Mouse (Mus musculus): Measurements from ENCODE around the gene Klhdc3. TPM values are rescaled to one million over a fixed set of nuclear protein-coding genes. Genes with fewer than 3 reads are reported as not detected.
A peak's percentile ranks its signal among the peaks of the same experiment; 100 is the strongest.

Klhdc3 gene
- polyA plus RNA-seq, 1 experiment from 2014 or later, result 187 TPM

GRCm38 (mm10) chr17:46699245-46699644 lies 18.5 kb upstream of the Klhdc3 start:
- Histone ChIP-seq H3K27ac (replicated peaks) (no peak overlapping the region), H3K9ac (replicated peaks) (no peak overlapping the region), H3K4me3 (no peak overlapping the region), H3K4me2 (replicated peaks) (no peak overlapping the region), H3K27me3 (no peaks in the 10 kb centered on the region), H3K9me3 (no peaks in the 10 kb centered on the region), H3K36me3 (peaks cover 8% of the 10 kb centered on the region; the same call in 1 of the 2 replicates), H3K4me1 (peaks cover 32% of the 10 kb centered on the region)
- WGBS, result 92% methylated on average over 5 of the region's 5 CpGs
- ATAC-seq (replicated peaks), result no peak

- H3K4me1 ChIP-seq, result peaks cover 26% of the 10 kb centered on the region
- H3K4me3 ChIP-seq, result no peak overlapping the region
- H3K36me3 ChIP-seq, result peaks cover 8% of the 10 kb centered on the region; the same call in 1 of the 2 replicates
- H3K27me3 ChIP-seq, result no peaks in the 10 kb centered on the region
- no peak overlapping the region for H3K9ac ChIP-seq (replicated peaks)
- 93% methylated on average over 6 of the region's 6 CpGs for WGBS
- no peak for ATAC-seq (replicated peaks)
- no peak overlapping the region for H3K27ac ChIP-seq (replicated peaks)
- no peak overlapping the region for H3K4me2 ChIP-seq (replicated peaks)
- no peaks in the 10 kb centered on the region for H3K9me3 ChIP-seq
Measured at GRCm38 (mm10) chr17:46698515-46698914, 17.8 kb upstream of the Klhdc3 start.

DNA sequence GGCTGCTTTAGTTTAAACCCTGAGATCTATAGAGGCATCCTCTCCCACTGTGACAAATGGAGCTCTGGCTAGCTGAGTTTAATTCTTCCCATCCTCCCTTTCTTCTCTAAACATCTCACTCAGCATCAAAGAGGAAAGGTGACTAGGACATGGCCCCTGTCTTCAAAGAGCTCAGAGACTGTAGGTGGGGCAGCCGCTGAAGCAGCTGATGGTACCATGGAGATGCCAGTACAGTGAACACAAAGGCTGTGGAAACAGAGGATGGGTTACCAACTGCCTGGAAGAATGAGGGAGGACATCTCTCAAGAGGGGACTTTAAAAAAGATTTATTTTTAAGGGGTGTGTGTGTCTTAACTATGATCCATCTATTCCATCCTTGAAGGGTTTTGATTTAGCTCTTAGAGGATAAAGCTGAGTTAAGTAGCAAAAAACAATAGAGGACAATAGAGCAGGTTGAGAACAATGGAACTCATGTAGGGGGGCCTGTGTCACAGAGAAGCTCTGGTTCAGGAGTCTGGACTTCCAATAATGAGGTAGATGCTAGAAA lies 13.9 kb upstream of the Klhdc3 start:
- H3K27ac ChIP-seq (replicated peaks), result no peak overlapping the region
- H3K27me3 ChIP-seq, result no peaks in the 10 kb centered on the region
- no peak for ATAC-seq (replicated peaks)
- H3K4me2 ChIP-seq (replicated peaks), result no peak overlapping the region
- H3K4me1 ChIP-seq, result no peaks in the 10 kb centered on the region
- H3K9me3 ChIP-seq, result no peaks in the 10 kb centered on the region
- peaks cover 8% of the 10 kb centered on the region; the same call in 1 of the 2 replicates for H3K36me3 ChIP-seq
- H3K9ac ChIP-seq (replicated peaks), result no peak overlapping the region
- H3K4me3 ChIP-seq, result no peak overlapping the region
- 78% methylated on average over 1 of the region's 1 CpGs for WGBS

DNA sequence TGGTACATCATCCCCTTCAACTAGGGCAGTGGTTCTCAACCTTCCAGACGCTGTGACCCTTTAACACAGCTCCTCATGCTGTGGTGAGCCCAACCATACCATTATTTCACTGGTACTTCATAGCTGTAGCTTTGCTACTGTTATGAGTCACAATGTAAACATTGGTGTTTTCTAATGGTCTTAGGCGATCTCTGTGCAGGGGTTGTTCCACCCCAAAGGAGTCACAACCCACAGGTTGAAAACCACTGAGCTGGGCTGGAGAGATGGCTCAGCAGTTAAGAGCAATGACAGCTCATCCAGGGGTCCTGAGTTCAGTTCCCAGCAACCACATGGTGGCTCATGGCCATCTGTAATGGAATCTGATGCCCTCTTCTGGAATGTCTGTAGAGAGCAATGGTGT lies 10.7 kb upstream of the Klhdc3 start:
- Histone ChIP-seq H3K4me1 (no peaks in the 10 kb centered on the region), H3K36me3 (peaks cover 11% of the 10 kb centered on the region; the same call in 1 of the 2 replicates), H3K9me3 (no peaks in the 10 kb centered on the region), H3K4me3 (no peak overlapping the region), H3K9ac (replicated peaks) (no peak overlapping the region), H3K4me2 (replicated peaks) (no peak overlapping the region), H3K27me3 (no peaks in the 10 kb centered on the region), H3K27ac (replicated peaks) (no peak overlapping the region)
- ATAC-seq (replicated peaks), result no peak
- 97% methylated on average over 2 of the region's 2 CpGs for WGBS

DNA sequence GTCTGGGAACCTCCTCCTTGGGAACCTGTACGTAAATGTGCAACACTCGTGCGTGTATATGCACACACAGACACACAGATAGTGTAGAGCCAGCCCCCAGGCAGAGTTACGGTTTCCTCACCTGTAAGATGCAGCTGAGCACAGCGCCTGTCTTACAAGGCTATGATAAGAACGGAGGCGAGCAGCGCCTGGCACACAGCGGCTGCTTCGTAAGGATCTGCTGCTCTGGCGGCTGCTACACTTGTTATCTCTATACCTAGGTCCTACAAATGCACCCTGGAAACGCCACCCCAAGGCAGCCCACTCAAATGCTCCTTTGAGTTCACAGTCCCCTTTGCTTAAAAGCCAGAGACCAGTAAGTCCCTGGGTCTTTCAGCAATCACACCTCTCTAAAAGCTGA lies 10.0 kb upstream of the Klhdc3 start:
- Histone ChIP-seq H3K9me3 (no peaks in the 10 kb centered on the region), H3K9ac (replicated peaks) (no peak overlapping the region), H3K27me3 (no peaks in the 10 kb centered on the region), H3K4me1 (no peaks in the 10 kb centered on the region), H3K27ac (replicated peaks) (no peak overlapping the region), H3K36me3 (peaks cover 18% of the 10 kb centered on the region), H3K4me2 (replicated peaks) (no peak overlapping the region), H3K4me3 (no peak overlapping the region)
- no peak for ATAC-seq (replicated peaks)
- WGBS, result 96% methylated on average over 12 of the region's 12 CpGs

DNA sequence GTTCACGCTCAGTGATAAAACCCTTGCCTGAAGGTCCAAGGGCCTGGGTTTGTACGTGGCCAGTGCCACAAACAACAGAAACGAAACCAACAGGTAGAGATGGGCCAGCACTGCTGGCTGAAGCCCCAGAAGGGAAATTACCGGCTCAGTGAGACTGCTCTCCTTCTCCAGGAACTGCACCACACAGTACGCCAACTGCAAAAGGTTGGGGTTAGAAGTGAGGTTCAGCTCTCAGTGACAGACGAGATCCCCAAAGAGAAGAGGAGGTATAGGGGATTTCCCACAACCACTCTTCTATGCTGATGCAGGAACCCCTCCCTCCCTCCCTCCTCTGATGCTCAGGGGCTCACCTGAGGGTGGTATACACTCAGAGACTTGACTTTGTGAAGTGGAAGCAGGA lies 5.2 kb upstream of the Klhdc3 start:
- Histone ChIP-seq H3K36me3 (peaks cover 49% of the 10 kb centered on the region), H3K4me3 (no peak overlapping the region), H3K27ac (replicated peaks) (no peak overlapping the region), H3K4me2 (replicated peaks) (no peak overlapping the region), H3K27me3 (no peaks in the 10 kb centered on the region), H3K9ac (replicated peaks) (no peak overlapping the region), H3K4me1 (peaks cover 8% of the 10 kb centered on the region), H3K9me3 (no peaks in the 10 kb centered on the region)
- no peak for ATAC-seq (replicated peaks)
- 93% methylated on average over 6 of the region's 6 CpGs for WGBS

GRCm38 (mm10) chr17:46682654-46683389 lies 2.1 kb upstream of the Klhdc3 start:
- Histone ChIP-seq H3K9me3 (no peaks in the 10 kb centered on the region), H3K9ac (replicated peaks) (no peak overlapping the region), H3K36me3 (peaks cover 52% of the 10 kb centered on the region), H3K4me1 (peaks cover 26% of the 10 kb centered on the region), H3K27ac (replicated peaks) (no peak overlapping the region), H3K4me3 (no peak overlapping the region), H3K27me3 (no peaks in the 10 kb centered on the region), H3K4me2 (replicated peaks) (no peak overlapping the region)
- WGBS, result 79% methylated on average over 16 of the region's 16 CpGs
- ATAC-seq (replicated peaks), result no peak

DNA sequence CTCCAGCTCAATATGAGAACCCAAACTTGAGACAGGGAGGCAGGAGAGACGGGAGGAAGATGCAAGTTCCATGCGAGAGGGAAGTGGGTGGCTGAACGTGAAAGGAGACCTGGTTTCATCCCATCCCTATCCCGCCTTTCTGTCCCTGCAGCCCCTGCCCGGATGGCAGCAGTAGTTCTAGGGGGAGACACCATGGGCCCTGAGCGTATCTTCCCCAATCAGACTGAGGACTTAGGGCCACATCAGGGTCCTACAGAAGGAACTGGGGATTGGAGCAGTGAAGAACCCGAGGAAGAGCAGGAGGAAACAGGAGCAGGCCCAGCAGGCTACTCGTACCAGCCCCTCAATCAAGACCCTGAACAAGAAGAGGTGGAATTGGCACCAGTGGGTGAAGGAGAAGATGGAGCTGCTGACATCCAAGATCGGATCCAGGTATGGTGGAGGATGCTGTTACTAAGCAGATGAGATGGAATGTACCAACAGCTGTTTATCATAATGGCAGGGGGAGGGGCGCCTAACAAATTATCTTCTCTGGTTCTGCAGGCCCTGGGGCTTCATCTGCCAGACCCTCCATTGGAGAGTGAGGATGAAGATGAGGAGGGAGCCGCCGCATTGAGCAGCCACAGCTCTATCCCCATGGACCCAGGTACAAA lies 878 bp upstream of the Klhdc3 start:
- peak; percentile 6; the same call in 1 of the 2 replicates for ATAC-seq (replicated peaks)
- Histone ChIP-seq H3K4me2 (replicated peaks) (peak overlapping the region; percentile 87), H3K4me1 (peaks cover 26% of the 10 kb centered on the region), H3K36me3 (peaks cover 52% of the 10 kb centered on the region), H3K27ac (replicated peaks) (peak overlapping the region; percentile 65; the same call in 1 of the 2 replicates), H3K27me3 (no peaks in the 10 kb centered on the region), H3K4me3 (peak overlapping the region; percentile 99), H3K9ac (replicated peaks) (peak overlapping the region; percentile 53), H3K9me3 (no peaks in the 10 kb centered on the region)
- 27% methylated on average over 12 of the region's 12 CpGs for WGBS

- H3K9me3 ChIP-seq, result no peaks in the 10 kb centered on the region
- peak overlapping the region; percentile 62 for H3K4me2 ChIP-seq (replicated peaks)
- under 1% methylated on average over 34 of the region's 34 CpGs for WGBS
- H3K27ac ChIP-seq (replicated peaks), result peak overlapping the region; percentile 94
- peaks cover 26% of the 10 kb centered on the region for H3K4me1 ChIP-seq
- H3K4me3 ChIP-seq, result peak overlapping the region; percentile 99
- peak overlapping the region; percentile 80 for H3K9ac ChIP-seq (replicated peaks)
- ATAC-seq (replicated peaks), result peak; percentile 14
- H3K36me3 ChIP-seq, result peaks cover 52% of the 10 kb centered on the region
- H3K27me3 ChIP-seq, result no peaks in the 10 kb centered on the region
Measured at GRCm38 (mm10) chr17:46679843-46680759, 613 bp downstream of the Klhdc3 start.

DNA sequence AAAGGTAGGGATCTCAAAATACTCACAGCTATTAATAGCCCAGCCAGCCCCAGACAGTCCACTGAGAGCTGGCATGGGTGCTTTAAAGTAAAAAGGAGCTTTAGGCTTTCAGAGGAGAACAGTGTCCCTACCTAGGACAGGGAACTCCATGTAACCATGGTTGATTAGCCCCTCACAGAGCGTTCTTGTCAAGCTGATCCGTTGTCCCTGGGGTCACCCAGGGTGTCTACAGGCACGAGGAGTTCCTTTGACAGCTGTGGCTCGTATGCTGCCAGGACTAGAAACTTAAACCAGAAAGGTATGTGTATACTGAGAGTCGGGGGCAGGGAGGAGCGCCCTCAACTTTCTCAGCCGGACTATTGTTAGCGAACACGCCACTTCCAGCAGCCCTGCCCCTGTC lies 1.8 kb downstream of the Klhdc3 start:
- no peak for ATAC-seq (replicated peaks)
- peaks cover 44% of the 10 kb centered on the region for H3K36me3 ChIP-seq
- WGBS, result 68% methylated on average over 9 of the region's 9 CpGs

DNA sequence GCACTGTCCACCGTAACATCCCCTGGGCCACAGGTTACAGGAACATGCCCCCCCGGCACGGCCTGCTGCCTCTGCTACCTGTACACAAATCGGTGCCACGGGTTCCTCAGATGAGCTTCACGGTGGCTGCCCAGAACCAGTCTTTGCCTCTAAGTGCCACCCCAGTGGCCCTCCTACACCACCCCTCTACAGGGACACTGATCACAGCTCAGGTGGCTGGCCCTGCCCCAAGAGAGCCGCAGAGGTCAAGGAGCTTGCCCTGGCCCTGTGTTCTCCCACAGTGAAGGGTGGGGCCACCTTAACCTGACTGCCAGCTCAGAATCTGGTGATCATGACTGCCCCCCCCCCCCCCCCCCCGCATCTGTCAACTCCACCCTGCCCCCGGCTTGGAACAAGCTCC lies 2.3 kb downstream of the Klhdc3 start, which contains the start of gene Mea1:
TSS of gene Mea1 (plus strand) at position 378 of the 400 bp plus-strand sequence.
- WGBS, result 92% methylated on average over 8 of the region's 9 CpGs
- peak within 1 kb of the TSS; percentile 99 for H3K4me3 ChIP-seq
- H3K4me1 ChIP-seq, result peaks cover 37% of the 10 kb centered on the region
- H3K9ac ChIP-seq (replicated peaks), result peak within 1 kb of the TSS; percentile 80
- peak within 1 kb of the TSS; percentile 62 for H3K4me2 ChIP-seq (replicated peaks)
- ATAC-seq (replicated peaks), result no peak
- peaks cover 39% of the 10 kb centered on the region for H3K36me3 ChIP-seq
- H3K27ac ChIP-seq (replicated peaks), result no peak within 1 kb of the TSS
- H3K27me3 ChIP-seq, result no peaks in the 10 kb centered on the region
- no peaks in the 10 kb centered on the region for H3K9me3 ChIP-seq

More for the DNA sequence above, 1.8 kb downstream of the Klhdc3 start:
- Histone ChIP-seq H3K27ac (replicated peaks) (no peak overlapping the region), H3K4me3 (peak overlapping the region; percentile 99; the same call in 1 of the 2 replicates), H3K9ac (replicated peaks) (peak overlapping the region; percentile 80; the same call in 1 of the 2 replicates), H3K27me3 (no peaks in the 10 kb centered on the region), H3K4me1 (peaks cover 34% of the 10 kb centered on the region), H3K9me3 (no peaks in the 10 kb centered on the region), H3K4me2 (replicated peaks) (peak overlapping the region; percentile 62; the same call in 1 of the 2 replicates)

Data from forebrain, embryonic 15.5 days (tissue).